Mouse (Mus musculus): ENCODE measurements around the gene Lysmd4.

- TF ChIP-seq NELFE (IDR thresholded peaks at IDR 0.05; ENCODE audit: low read depth, low read length) = no peak
- TF ChIP-seq CTCF (conservative IDR thresholded peaks at IDR 0.05 in 1 of 2, IDR thresholded peaks at IDR 0.05 in 1 of 2; ENCODE audit: low read depth in 2 of 2, low read length in 2 of 2) = no peak
- TF ChIP-seq CHD1 (IDR thresholded peaks at IDR 0.05; ENCODE audit: low read depth, low read length) = no peak
- no peak for TF ChIP-seq EP300 (IDR thresholded peaks at IDR 0.05; ENCODE audit: low read length)
- no peak for TF ChIP-seq POLR2A (IDR thresholded peaks at IDR 0.05; ENCODE audit: low read depth, low read length)
- no peak for TF ChIP-seq MAX (IDR thresholded peaks at IDR 0.05; ENCODE audit: low read length)
- no peak for TF ChIP-seq RCOR1 (conservative IDR thresholded peaks at IDR 0.05; ENCODE audit: low read depth, low read length)
- TF ChIP-seq ZNF384 (IDR thresholded peaks at IDR 0.05; ENCODE audit: low read depth, low read length) = no peak
- no peak for TF ChIP-seq UBTF (IDR thresholded peaks at IDR 0.05; ENCODE audit: low read depth, low read length)
- no peak for TF ChIP-seq SIN3A (IDR thresholded peaks at IDR 0.05; ENCODE audit: low read length)
- TF ChIP-seq BHLHE40 (IDR thresholded peaks at IDR 0.05; ENCODE audit: low read depth, low read length) = no peak
- no peak for TF ChIP-seq TBP (conservative IDR thresholded peaks at IDR 0.05; ENCODE audit: low read depth, low read length)
- no peak for TF ChIP-seq USF1 (IDR thresholded peaks at IDR 0.05; ENCODE audit: low read depth, low read length)
Observed at GRCm38 (mm10) chr7:67291356-67291755, 69.0 kb downstream of the Lysmd4 start.

Measured in CH12.LX (cell line).